24 mouse cellular contexts compared by ENCODE assay signal in the genomic region with DNA sequence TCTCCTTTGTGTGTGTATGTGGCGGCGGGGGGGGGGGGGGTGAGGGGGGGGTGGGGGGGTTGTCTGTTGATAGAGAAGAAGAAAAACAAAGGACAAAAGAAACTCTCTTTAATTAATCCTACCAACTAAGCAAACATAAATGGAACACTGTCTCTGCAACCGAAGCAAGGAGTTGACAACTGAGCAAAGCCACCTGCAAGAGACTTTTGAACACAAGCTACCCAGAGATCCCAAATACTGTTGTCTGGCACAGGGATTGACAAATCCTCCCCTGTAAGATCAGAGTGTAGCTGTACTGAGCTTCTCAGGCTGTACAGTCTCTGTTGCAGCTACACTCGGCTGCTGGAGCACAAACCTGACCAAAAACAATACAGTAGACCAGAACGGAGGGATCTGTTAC.
"Had no signal": no experiment of that assay in that cellular context is flagged by ENCODE, and none has a peak within 500 bp of the region (broad histone marks: within the 10 kb centered on the region; RNA-seq: fewer than 3 reads in every experiment).

No protein-coding gene starts in this region.

- H3K27me3 ChIP-seq: heart, embryonic 12.5 days; hindbrain, embryonic 12.5 days; intestine, embryonic 15.5 days; limb, embryonic 12.5 days had no signal

- ATAC-seq: forebrain, embryonic 16.5 days; hindbrain, embryonic 16.5 days; inflammation-experienced regulatory T-cells, adult 6 months; intestine, embryonic 15.5 days; intestine, postnatal 0 days had no signal

- H3K4me1 ChIP-seq: hindbrain, embryonic 10.5 days; hindbrain, embryonic 12.5 days; intestine, embryonic 15.5 days had no signal

- H3K9me3 ChIP-seq: heart, embryonic 10.5 days; hindbrain, embryonic 10.5 days; hindbrain, embryonic 12.5 days; intestine, embryonic 15.5 days; limb, embryonic 10.5 days had no signal

- H3K4me3 ChIP-seq: heart, embryonic 10.5 days; heart, embryonic 12.5 days; hindbrain, embryonic 10.5 days; hindbrain, embryonic 12.5 days; intestine, embryonic 15.5 days; layer of hippocampus, adult 2 months; left cerebral cortex, adult 2 months; limb, embryonic 10.5 days; limb, embryonic 12.5 days had no signal

- H3K9ac ChIP-seq: heart, embryonic 12.5 days; hindbrain, embryonic 12.5 days; hindbrain, embryonic 14.5 days; intestine, embryonic 15.5 days; limb, embryonic 12.5 days had no signal

- H3K36me3 ChIP-seq: heart, embryonic 10.5 days; heart, embryonic 12.5 days; hindbrain, embryonic 10.5 days; hindbrain, embryonic 12.5 days; intestine, embryonic 15.5 days; limb, embryonic 10.5 days; limb, embryonic 12.5 days had no signal

- H3K4me2 ChIP-seq: heart, embryonic 12.5 days; hindbrain, embryonic 12.5 days; hindbrain, embryonic 14.5 days; intestine, embryonic 15.5 days; limb, embryonic 12.5 days had no signal

- H3K27ac ChIP-seq: heart, embryonic 10.5 days; hindbrain, embryonic 10.5 days; hindbrain, embryonic 12.5 days; hindbrain, embryonic 14.5 days; intestine, embryonic 15.5 days; layer of hippocampus, adult 2 months; left cerebral cortex, adult 2 months; limb, embryonic 10.5 days had no signal

- DNase-seq: gastrocnemius, postnatal 10 days; gastrocnemius, postnatal 25 days; heart, adult 18-20 months; heart, postnatal 10 days; heart, postnatal 4 days; kidney, adult 18-20 months; kidney, adult 8-10 months; kidney, postnatal 14 days; kidney, postnatal 4 days; liver had no signal
